Mouse (Mus musculus) ES-Bruce4 (cell line): ENCODE results near the gene Runx2. TPM values are rescaled to one million over a fixed set of nuclear protein-coding genes. Genes with fewer than 3 reads are reported as not detected.

Experiments used
- H3K27ac ChIP-seq: 2 replicates; pipeline ENCODE4 v1.5.1; 2012; ENCODE audit warnings: low read length, inconsistent platforms; ENCODE audit not compliant: insufficient read depth
- H3K27me3 ChIP-seq: 2 replicates; pipeline ENCODE4 v1.6.1; 2012; ENCODE audit warnings: mild to moderate bottlenecking, low read length, inconsistent platforms; ENCODE audit not compliant: control insufficient read depth, poor library complexity, insufficient read depth, severe bottlenecking
- H3K36me3 ChIP-seq: 2 replicates; pipeline ENCODE4 v1.6.1; 2012; ENCODE audit warnings: inconsistent platforms, mild to moderate bottlenecking, low read length, moderate library complexity; ENCODE audit not compliant: control insufficient read depth, poor library complexity, insufficient read depth, severe bottlenecking
- H3K4me1 ChIP-seq: one replicate; pipeline ENCODE4 v1.8.1; 2011; ENCODE audit warnings: low read length; ENCODE audit not compliant: control insufficient read depth, insufficient read depth
- H3K4me3 ChIP-seq: 2 replicates; pipeline ENCODE4 v1.5.1; 2011; ENCODE audit warnings: low read depth, mild to moderate bottlenecking, low read length
- H3K9ac ChIP-seq: 2 replicates; pipeline ENCODE4 v1.6.1; 2012; ENCODE audit warnings: low read depth, mild to moderate bottlenecking, inconsistent platforms; ENCODE audit not compliant: poor library complexity, severe bottlenecking
- H3K9me3 ChIP-seq: replicated peaks from 2 replicates; pipeline ENCODE4 v1.6.1; 2012; ENCODE audit warnings: mild to moderate bottlenecking, low read length, inconsistent platforms; ENCODE audit not compliant: control insufficient read depth, poor library complexity, insufficient read depth, severe bottlenecking
- CTCF ChIP-seq: IDR thresholded peaks from one replicate; pipeline ENCODE4 v1.8.1; 2011; ENCODE audit warnings: low read depth, low read length
- EP300 ChIP-seq: IDR thresholded peaks from 2 replicates; pipeline ENCODE4 v1.6.1; 2011; ENCODE audit warnings: low read depth, low read length; ENCODE audit not compliant: insufficient read depth
- POLR2A ChIP-seq: IDR thresholded peaks from one replicate; pipeline ENCODE4 v1.8.1; 2011; ENCODE audit warnings: low read length; ENCODE audit not compliant: insufficient read depth
- polyA plus RNA-seq: library from polyadenylated mRNA; stranded (reverse); fragments of >200 nt; gene quantifications from 2 replicates; pipeline ENCODE4 v1.2.4, GENCODE M21; 2011; ENCODE audit warnings: low read depth; ENCODE audit not compliant: missing spikeins, insufficient read depth, insufficient read length

Runx2 gene
- polyA plus RNA-seq, 1 experiment, result 0.39 TPM

DNA sequence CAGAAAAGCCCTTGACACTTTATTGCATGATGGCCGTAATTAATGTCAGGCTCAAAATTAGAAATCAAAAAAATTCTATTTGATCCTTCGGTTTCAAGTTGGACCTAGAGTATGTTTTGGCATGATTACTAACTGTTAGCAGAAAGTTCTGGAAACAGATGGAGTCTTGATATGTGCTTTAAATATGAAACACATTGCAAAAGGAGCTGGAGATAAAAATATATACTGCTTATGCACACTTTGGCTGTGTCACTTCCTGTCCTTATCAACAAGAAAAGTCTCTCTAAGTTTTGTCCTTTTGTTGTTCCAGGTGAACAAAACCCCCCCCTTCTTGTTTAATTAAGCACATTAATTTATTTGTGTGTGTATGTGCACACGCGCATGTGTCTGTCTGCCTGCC lies 183.0 kb downstream of the Runx2 start:
- no peak overlapping the region for H3K4me3 ChIP-seq
- H3K27me3 ChIP-seq, result no peaks in the 10 kb centered on the region
- H3K36me3 ChIP-seq, result no peaks in the 10 kb centered on the region
- H3K4me1 ChIP-seq, result no peaks in the 10 kb centered on the region
- TF ChIP-seq CTCF (no peak), EP300 (no peak), POLR2A (no peak)
- no peaks in the 10 kb centered on the region for H3K9me3 ChIP-seq
- no peak overlapping the region for H3K9ac ChIP-seq
- H3K27ac ChIP-seq, result no peak overlapping the region

DNA sequence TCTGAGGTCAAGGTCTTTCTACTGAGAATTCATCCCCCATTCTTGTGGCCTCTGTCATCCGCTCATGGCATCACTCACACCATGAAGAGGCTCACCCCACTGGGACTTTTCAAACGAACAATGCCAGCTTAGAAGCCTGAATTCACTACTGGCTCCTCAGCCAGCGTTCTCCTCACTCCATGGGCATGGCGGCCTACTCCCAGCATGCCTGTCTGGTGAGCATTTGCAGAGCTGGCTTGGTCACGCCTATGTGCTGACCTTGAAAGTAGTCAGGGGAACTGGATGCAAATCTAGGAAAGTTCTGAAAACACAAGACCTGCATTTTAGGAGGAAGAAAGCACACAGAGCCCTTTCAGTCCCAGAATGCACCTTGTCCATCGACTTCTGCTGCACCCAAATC lies 187.3 kb downstream of the Runx2 start:
- no peak overlapping the region for H3K4me3 ChIP-seq
- H3K9ac ChIP-seq, result no peak overlapping the region
- no peaks in the 10 kb centered on the region for H3K36me3 ChIP-seq
- H3K27ac ChIP-seq, result no peak overlapping the region
- no peak for TF ChIP-seq EP300
- no peak for TF ChIP-seq CTCF
- no peak for TF ChIP-seq POLR2A
- no peaks in the 10 kb centered on the region for H3K27me3 ChIP-seq
- no peaks in the 10 kb centered on the region for H3K9me3 ChIP-seq
- H3K4me1 ChIP-seq, result no peaks in the 10 kb centered on the region

- no peaks in the 10 kb centered on the region for H3K4me1 ChIP-seq
- H3K27me3 ChIP-seq, result no peaks in the 10 kb centered on the region
- TF ChIP-seq CTCF (no peak), POLR2A (no peak), EP300 (no peak)
These were observed 190.9 kb downstream of the Runx2 start for GRCm38 (mm10) chr17:44623707-44624106.

GRCm38 (mm10) chr17:44623271-44623670 lies 191.3 kb downstream of the Runx2 start:
- H3K4me1 ChIP-seq, result no peaks in the 10 kb centered on the region
- no peaks in the 10 kb centered on the region for H3K9me3 ChIP-seq
- TF ChIP-seq CTCF, result no peak
- no peak for TF ChIP-seq POLR2A
- TF ChIP-seq EP300, result no peak
- no peaks in the 10 kb centered on the region for H3K36me3 ChIP-seq
- H3K9ac ChIP-seq, result no peak overlapping the region
- H3K27me3 ChIP-seq, result no peaks in the 10 kb centered on the region
- H3K27ac ChIP-seq, result no peak overlapping the region
- H3K4me3 ChIP-seq, result no peak overlapping the region

More at GRCm38 (mm10) chr17:44623707-44624106, 190.9 kb downstream of the Runx2 start:
- H3K36me3 ChIP-seq, result no peaks in the 10 kb centered on the region
- no peak overlapping the region for H3K9ac ChIP-seq
- H3K4me3 ChIP-seq, result no peak overlapping the region
- no peaks in the 10 kb centered on the region for H3K9me3 ChIP-seq
- H3K27ac ChIP-seq, result no peak overlapping the region

- no peaks in the 10 kb centered on the region for H3K4me1 ChIP-seq
- no peak overlapping the region for H3K27ac ChIP-seq
- no peaks in the 10 kb centered on the region for H3K9me3 ChIP-seq
- H3K4me3 ChIP-seq, result no peak overlapping the region
- no peak overlapping the region for H3K9ac ChIP-seq
- no peaks in the 10 kb centered on the region for H3K36me3 ChIP-seq
- TF ChIP-seq EP300, result no peak
- TF ChIP-seq POLR2A, result no peak
- no peak for TF ChIP-seq CTCF
- no peaks in the 10 kb centered on the region for H3K27me3 ChIP-seq
These were observed 194.1 kb downstream of the Runx2 start for GRCm38 (mm10) chr17:44620456-44620855.

DNA sequence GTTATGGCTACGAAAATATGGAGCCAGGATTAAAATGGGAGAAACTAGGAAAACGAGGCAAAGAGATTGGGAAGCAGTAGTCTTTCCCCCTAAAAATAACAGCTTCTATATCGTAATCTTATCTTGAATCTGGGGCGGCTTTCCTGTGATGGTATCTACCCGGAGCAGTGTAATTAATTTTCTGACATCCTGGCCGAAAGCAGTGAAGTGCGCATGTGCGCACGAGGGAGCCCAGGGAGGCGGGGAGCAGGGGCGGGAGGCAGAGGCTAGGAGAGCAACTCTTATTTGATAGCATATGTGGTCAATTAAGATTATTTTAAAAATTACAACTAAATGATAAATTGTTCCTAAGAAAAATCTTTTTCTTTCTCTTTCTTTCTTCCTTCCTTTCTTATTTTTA lies 195.9 kb downstream of the Runx2 start:
- Histone ChIP-seq H3K4me1 (no peaks in the 10 kb centered on the region), H3K4me3 (no peak overlapping the region), H3K27ac (no peak overlapping the region), H3K9ac (no peak overlapping the region), H3K27me3 (no peaks in the 10 kb centered on the region), H3K9me3 (no peaks in the 10 kb centered on the region), H3K36me3 (no peaks in the 10 kb centered on the region)
- no peak for TF ChIP-seq EP300
- TF ChIP-seq POLR2A, result no peak
- TF ChIP-seq CTCF, result no peak
